Mouse (Mus musculus) stomach, embryonic 16.5 days (tissue): Measurements from ENCODE around the gene Tut1. TPM values are rescaled to one million over a fixed set of nuclear protein-coding genes. Genes with fewer than 3 reads are reported as not detected.
"Not testable (repeated sequence)": the region's sequence is repeated elsewhere in the genome, so short reads cannot be mapped to it uniquely, and the experiment has no call there.

Source experiments
- ATAC-seq: fragments of 200-750 bp; cut with Nextera tagmentation; 2 replicates; pipeline ENCODE4 v1.8.0; 2017; ENCODE audit warnings: moderate number of reproducible peaks, moderate TSS enrichment; ENCODE audit not compliant: insufficient read depth, low FRiP score
- H3K27ac ChIP-seq: fragments of 300-500 bp; sonication (generic); 2 replicates; pipeline ENCODE4 v1.5.1; 2014; ENCODE audit warnings: low read length
- H3K27me3 ChIP-seq: fragments of 300-500 bp; sonication (generic); 2 replicates; pipeline ENCODE4 v1.6.1; 2014; ENCODE audit warnings: low read length, control low read depth, mixed read lengths; ENCODE audit not compliant: control insufficient read depth, insufficient read depth
- H3K36me3 ChIP-seq: fragments of 300-500 bp; sonication (generic); 2 replicates; pipeline ENCODE4 v1.6.1; 2014; ENCODE audit warnings: low read length; ENCODE audit not compliant: control insufficient read depth, insufficient read depth
- H3K4me1 ChIP-seq: fragments of 300-500 bp; sonication (generic); 2 replicates; pipeline ENCODE4 v1.6.1; 2014; ENCODE audit warnings: low read length, control low read depth, mixed read lengths; ENCODE audit not compliant: control insufficient read depth, insufficient read depth
- H3K4me2 ChIP-seq: fragments of 300-500 bp; sonication (generic); 2 replicates; pipeline ENCODE4 v1.6.1; 2014; ENCODE audit warnings: low read depth, low read length, mixed read lengths
- H3K4me3 ChIP-seq: fragments of 300-500 bp; sonication (generic); replicated peaks from 2 replicates; pipeline ENCODE4 v1.5.1; 2014; ENCODE audit warnings: mild to moderate bottlenecking, low read length
- H3K9ac ChIP-seq: fragments of 300-500 bp; sonication (generic); 2 replicates; pipeline ENCODE4 v1.6.1; 2014; ENCODE audit warnings: low read length
- H3K9me3 ChIP-seq: fragments of 300-500 bp; sonication (generic); replicated peaks from 2 replicates; pipeline ENCODE4 v1.6.1; 2016; ENCODE audit warnings: low read length, control low read depth; ENCODE audit not compliant: control insufficient read depth
- whole genome bisulfite sequencing: fragments of 180-500 bp; shearing (Covaris S2); extraction: QIAGEN DNeasy Blood & Tissue Kit; methylation state at CpG from one replicate; pipeline ENCODE4 v1.1.7; 2014; 5-methylcytosine and 5-hydroxymethylcytosine counted together
- polyA plus RNA-seq: library from polyadenylated mRNA; unstranded; fragments of >200 nt; fragmentation: Nextera tagmentation; extraction: Ambion mirVana; gene quantifications from 2 replicates; pipeline ENCODE4 v1.2.1, GENCODE M21; 2015

Tut1 gene
- polyA plus RNA-seq, 1 experiment from 2014 or later: 30.0 TPM

DNA sequence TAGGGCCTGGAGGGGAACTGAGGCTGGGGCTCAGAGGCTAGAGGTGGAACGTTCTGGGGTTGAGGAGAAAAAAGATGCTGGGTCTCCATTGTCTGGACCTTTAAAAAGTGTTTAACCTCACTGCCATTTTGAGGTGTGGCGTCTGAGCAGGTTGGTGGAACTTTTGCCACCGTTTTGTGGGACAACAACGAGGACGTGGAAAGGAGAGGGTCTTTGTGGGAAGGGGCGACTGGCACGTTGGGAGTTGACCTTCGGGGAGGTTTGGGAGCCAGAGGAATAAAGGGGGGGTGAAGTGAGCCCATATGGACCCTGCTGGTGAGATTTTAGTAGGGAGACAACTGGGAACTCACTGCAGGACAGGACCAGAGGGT lies 13.7 kb downstream of the Tut1 start:
- ATAC-seq: no peak
- Histone ChIP-seq H3K27ac (peak overlapping the region; percentile 82), H3K9me3 (no peaks in the 10 kb centered on the region), H3K4me3 (peak overlapping the region; percentile 73), H3K4me1 (peaks cover 13% of the 10 kb centered on the region), H3K36me3 (peaks cover 33% of the 10 kb centered on the region), H3K9ac (peak overlapping the region; percentile 83), H3K4me2 (peak overlapping the region; percentile 60), H3K27me3 (no peaks in the 10 kb centered on the region)
- under 1% methylated on average over 8 of the region's 8 CpGs for WGBS

DNA sequence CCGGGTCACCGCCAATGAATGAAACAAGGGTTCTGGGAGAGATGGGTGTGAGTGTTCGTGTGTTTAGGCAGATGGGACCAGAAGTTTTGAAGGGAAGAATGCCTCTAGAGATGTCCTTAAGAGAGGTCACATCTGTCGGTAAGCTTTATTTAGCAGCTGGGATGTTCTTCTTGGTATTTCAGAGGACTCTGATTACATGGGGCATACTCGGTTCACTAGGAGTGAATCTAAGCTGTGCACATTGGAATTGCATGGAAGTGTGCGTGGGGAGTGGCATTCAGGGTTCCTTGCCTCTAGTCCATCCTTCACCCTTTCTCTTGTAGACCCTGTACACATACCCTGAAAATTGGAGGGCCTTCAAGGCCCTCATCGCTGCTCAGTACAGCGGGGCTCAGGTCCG lies 14.2 kb downstream of the Tut1 start:
- Histone ChIP-seq H3K9ac (peak overlapping the region; percentile 83), H3K36me3 (peaks cover 33% of the 10 kb centered on the region), H3K4me2 (peak overlapping the region; percentile 60), H3K9me3 (no peaks in the 10 kb centered on the region), H3K27ac (0 out of 2 replicates have a peak overlapping the region, but pooled peaks have one; percentile 9), H3K4me1 (peaks cover 13% of the 10 kb centered on the region), H3K27me3 (no peaks in the 10 kb centered on the region), H3K4me3 (peak overlapping the region; percentile 73)
- 7% methylated on average over 9 of the region's 9 CpGs for WGBS
- ATAC-seq: no peak

- not testable (repeated sequence) for H3K9ac ChIP-seq, H3K9me3 ChIP-seq, H3K4me3 ChIP-seq, ATAC-seq, H3K27ac ChIP-seq, H3K27me3 ChIP-seq, H3K4me2 ChIP-seq
- WGBS: 75% methylated on average over 8 of the region's 8 CpGs
- Histone ChIP-seq H3K4me1 (peaks cover 10% of the 10 kb centered on the region; the same call in 1 of the 2 replicates), H3K36me3 (peaks cover 38% of the 10 kb centered on the region)
Measured at GRCm38 (mm10) chr19:8972491-8972890, 18.8 kb downstream of the Tut1 start.

GRCm38 (mm10) chr19:8974638-8975037 lies 21.0 kb downstream of the Tut1 start:
- 87% methylated on average over 1 of the region's 1 CpGs for WGBS
- Histone ChIP-seq H3K27me3 (no peaks in the 10 kb centered on the region), H3K9ac (no peak overlapping the region), H3K36me3 (peaks cover 58% of the 10 kb centered on the region), H3K4me1 (peaks cover 4% of the 10 kb centered on the region; the same call in 1 of the 2 replicates), H3K4me3 (no peak overlapping the region), H3K9me3 (no peaks in the 10 kb centered on the region), H3K4me2 (no peak overlapping the region), H3K27ac (no peak overlapping the region)
- no peak for ATAC-seq

DNA sequence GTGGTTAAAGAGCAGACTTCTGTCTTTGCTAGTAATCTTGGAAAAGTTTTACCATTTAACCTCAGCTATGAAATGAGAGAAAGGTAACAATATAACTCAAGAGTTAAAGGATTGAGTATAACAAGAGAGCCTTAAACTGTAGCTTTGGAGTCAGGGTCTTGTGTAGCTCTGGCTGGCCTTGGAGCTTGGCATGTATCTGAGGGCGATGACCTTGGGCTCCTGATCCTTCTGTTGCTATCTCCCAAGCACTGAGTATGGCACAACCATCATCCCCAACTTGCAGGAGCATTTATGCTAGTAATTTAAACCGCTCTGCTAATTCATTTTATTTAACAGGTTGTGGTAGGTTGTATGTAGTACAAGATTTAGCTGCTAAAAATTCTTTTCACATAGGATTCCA lies 21.8 kb downstream of the Tut1 start:
- 94% methylated on average over 2 of the region's 2 CpGs for WGBS
- no peak for ATAC-seq
- H3K9ac ChIP-seq: no peak overlapping the region
- H3K27me3 ChIP-seq: no peaks in the 10 kb centered on the region
- H3K4me2 ChIP-seq: no peak overlapping the region
- H3K4me3 ChIP-seq: no peak overlapping the region
- peaks cover 9% of the 10 kb centered on the region; the same call in 1 of the 2 replicates for H3K4me1 ChIP-seq
- peaks cover 54% of the 10 kb centered on the region for H3K36me3 ChIP-seq
- H3K9me3 ChIP-seq: no peaks in the 10 kb centered on the region
- no peak overlapping the region for H3K27ac ChIP-seq

DNA sequence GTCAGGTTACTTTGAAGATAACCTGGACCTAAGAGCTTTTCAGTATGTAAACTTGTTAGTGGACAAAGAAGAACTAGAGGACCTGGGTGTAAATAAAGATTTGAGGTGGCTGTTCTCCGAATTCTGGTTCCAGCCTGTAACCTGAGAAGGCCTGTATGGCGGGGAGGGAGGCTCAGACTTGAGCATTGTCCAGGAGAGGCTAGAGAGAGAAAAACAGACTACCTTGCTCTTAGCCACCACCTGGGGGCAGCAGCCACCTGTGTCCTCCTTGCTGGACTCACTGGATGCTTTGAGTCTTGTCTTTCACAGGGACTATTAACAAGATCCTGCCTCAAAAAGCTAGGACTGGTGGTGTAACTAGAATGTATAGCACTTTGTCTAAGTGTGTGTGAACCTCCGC lies 22.9 kb downstream of the Tut1 start:
- Histone ChIP-seq H3K4me3 (no peak overlapping the region), H3K27ac (no peak overlapping the region), H3K9me3 (no peaks in the 10 kb centered on the region), H3K36me3 (peaks cover 46% of the 10 kb centered on the region), H3K4me2 (no peak overlapping the region), H3K9ac (no peak overlapping the region), H3K27me3 (no peaks in the 10 kb centered on the region), H3K4me1 (peaks cover 13% of the 10 kb centered on the region; the same call in 1 of the 2 replicates)
- ATAC-seq: peak; percentile 78; the same call in 1 of the 2 replicates
- WGBS: 43% methylated on average over 3 of the region's 3 CpGs

- ATAC-seq: no peak
- no peaks in the 10 kb centered on the region for H3K9me3 ChIP-seq
- H3K9ac ChIP-seq: no peak overlapping the region
- peak overlapping the region; percentile 74 for H3K27ac ChIP-seq
- H3K4me2 ChIP-seq: no peak overlapping the region
- no peaks in the 10 kb centered on the region for H3K27me3 ChIP-seq
- 48% methylated on average over 5 of the region's 5 CpGs for WGBS
- H3K36me3 ChIP-seq: peaks cover 25% of the 10 kb centered on the region
- H3K4me3 ChIP-seq: no peak overlapping the region
- peaks cover 52% of the 10 kb centered on the region for H3K4me1 ChIP-seq
Measured at GRCm38 (mm10) chr19:8980771-8981170, 27.1 kb downstream of the Tut1 start.

- 53% methylated on average over 2 of the region's 2 CpGs for WGBS
- peaks cover 53% of the 10 kb centered on the region for H3K4me1 ChIP-seq
- no peak overlapping the region for H3K4me3 ChIP-seq
- no peak overlapping the region for H3K9ac ChIP-seq
- no peak for ATAC-seq
- peaks cover 25% of the 10 kb centered on the region for H3K36me3 ChIP-seq
- no peaks in the 10 kb centered on the region for H3K27me3 ChIP-seq
- H3K27ac ChIP-seq: peak overlapping the region; percentile 74
- H3K9me3 ChIP-seq: no peaks in the 10 kb centered on the region
- no peak overlapping the region for H3K4me2 ChIP-seq
Measured at GRCm38 (mm10) chr19:8981450-8982168, 28.0 kb downstream of the Tut1 start.

GRCm38 (mm10) chr19:8982303-8983149 lies 28.9 kb downstream of the Tut1 start:
- H3K27me3 ChIP-seq: no peaks in the 10 kb centered on the region
- peaks cover 54% of the 10 kb centered on the region for H3K4me1 ChIP-seq
- no peaks in the 10 kb centered on the region for H3K9me3 ChIP-seq
- peak overlapping the region; percentile 90 for H3K27ac ChIP-seq
- WGBS: 33% methylated on average over 5 of the region's 5 CpGs
- H3K4me3 ChIP-seq: no peak overlapping the region
- ATAC-seq: peak; percentile 76
- H3K36me3 ChIP-seq: peaks cover 23% of the 10 kb centered on the region
- H3K4me2 ChIP-seq: no peak overlapping the region
- peak overlapping the region; percentile 45; the same call in 1 of the 2 replicates for H3K9ac ChIP-seq
